Mouse (Mus musculus) megakaryocyte, embryonic 14.5 days (primary cell): ENCODE measurements around the gene Pld5. TPM values are rescaled to one million over a fixed set of nuclear protein-coding genes. Genes with fewer than 3 reads are reported as not detected.
"Not testable (repeated sequence)": the region's sequence is repeated elsewhere in the genome, so short reads cannot be mapped to it uniquely, and the experiment has no call there.

Experiments
- H3K27me3 ChIP-seq: replicated peaks from 2 replicates; pipeline ENCODE3; 2012; ENCODE audit warnings: inconsistent platforms
- H3K36me3 ChIP-seq: replicated peaks from 2 replicates; pipeline ENCODE3; 2012; ENCODE audit warnings: low read length, inconsistent platforms, mixed read lengths
- H3K4me1 ChIP-seq: 2 replicates; pipeline ENCODE4 v1.6.1; 2012; ENCODE audit warnings: inconsistent platforms
- H3K4me3 ChIP-seq: replicated peaks from 2 replicates; pipeline ENCODE3; 2012; ENCODE audit warnings: moderate library complexity, mild to moderate bottlenecking, inconsistent platforms
- H3K9me3 ChIP-seq: 2 replicates; pipeline ENCODE4 v1.6.1; 2012; ENCODE audit warnings: inconsistent platforms
- FLI1 ChIP-seq: IDR thresholded peaks from 2 replicates; pipeline ENCODE4 v1.6.1; 2012; ENCODE audit warnings: low read length, inconsistent platforms, mixed read lengths
- GATA1 ChIP-seq: IDR thresholded peaks from 3 replicates; pipeline ENCODE4 v1.6.1; 2012; ENCODE audit warnings: mixed read lengths, low read length, inconsistent platforms, borderline replicate concordance
- polyA plus RNA-seq: library from polyadenylated mRNA; stranded (reverse); fragments of >175 nt; gene quantifications from 2 replicates; pipeline ENCODE4 v1.2.3, GENCODE M21; 2012; ENCODE audit warnings: low replicate concordance; ENCODE audit not compliant: insufficient read depth

The Pld5 gene
- polyA plus RNA-seq, 1 experiment: not detected

- H3K4me3 ChIP-seq: no peak overlapping the region
- no peak for TF ChIP-seq GATA1
- TF ChIP-seq FLI1: no peak
- no peaks in the 10 kb centered on the region for H3K36me3 ChIP-seq
- H3K9me3 ChIP-seq: peaks cover 12% of the 10 kb centered on the region
- H3K27me3 ChIP-seq: no peaks in the 10 kb centered on the region
- H3K4me1 ChIP-seq: no peaks in the 10 kb centered on the region
Measured at GRCm38 (mm10) chr1:175988448-175988847, 286.7 kb downstream of the Pld5 start.

- H3K36me3 ChIP-seq, H3K4me1 ChIP-seq, H3K27me3 ChIP-seq, H3K4me3 ChIP-seq: not testable (repeated sequence)
- peaks cover 30% of the 10 kb centered on the region for H3K9me3 ChIP-seq
Measured at GRCm38 (mm10) chr1:175979014-175979413, 296.1 kb downstream of the Pld5 start, which contains the start of gene Rbm8a2. TSS of gene Rbm8a2 (minus strand) at chr1:175979114.

- H3K4me3 ChIP-seq: no peak overlapping the region
- H3K36me3 ChIP-seq: no peaks in the 10 kb centered on the region
- no peak for TF ChIP-seq FLI1
- no peak for TF ChIP-seq GATA1
- no peaks in the 10 kb centered on the region for H3K27me3 ChIP-seq
- peaks cover 22% of the 10 kb centered on the region for H3K9me3 ChIP-seq
- H3K4me1 ChIP-seq: no peaks in the 10 kb centered on the region
Measured at GRCm38 (mm10) chr1:175970710-175971109, 304.4 kb downstream of the Pld5 start.

- H3K27me3 ChIP-seq: no peaks in the 10 kb centered on the region
- no peaks in the 10 kb centered on the region for H3K4me1 ChIP-seq
- peaks cover 6% of the 10 kb centered on the region for H3K9me3 ChIP-seq
- no peak overlapping the region for H3K4me3 ChIP-seq
- TF ChIP-seq FLI1: no peak
- no peak for TF ChIP-seq GATA1
- H3K36me3 ChIP-seq: no peaks in the 10 kb centered on the region
Measured at GRCm38 (mm10) chr1:175967004-175967745, 307.9 kb downstream of the Pld5 start.

GRCm38 (mm10) chr1:175961786-175962185 lies 313.3 kb downstream of the Pld5 start:
- no peaks in the 10 kb centered on the region; the same call in 1 of the 2 replicates for H3K9me3 ChIP-seq
- H3K4me1 ChIP-seq: no peaks in the 10 kb centered on the region
- H3K36me3 ChIP-seq: no peaks in the 10 kb centered on the region
- no peaks in the 10 kb centered on the region for H3K27me3 ChIP-seq
- TF ChIP-seq GATA1 (no peak), FLI1 (no peak)
- H3K4me3 ChIP-seq: no peak overlapping the region

GRCm38 (mm10) chr1:175950851-175951250 lies 324.3 kb downstream of the Pld5 start:
- Histone ChIP-seq H3K9me3 (peaks cover 7% of the 10 kb centered on the region), H3K4me1 (no peaks in the 10 kb centered on the region), H3K36me3 (no peaks in the 10 kb centered on the region), H3K27me3 (no peaks in the 10 kb centered on the region), H3K4me3 (no peak overlapping the region)
- no peak for TF ChIP-seq GATA1
- no peak for TF ChIP-seq FLI1

- Histone ChIP-seq H3K9me3 (peaks cover 7% of the 10 kb centered on the region), H3K4me1 (no peaks in the 10 kb centered on the region), H3K36me3 (no peaks in the 10 kb centered on the region), H3K27me3 (no peaks in the 10 kb centered on the region), H3K4me3 (no peak overlapping the region)
- no peak for TF ChIP-seq FLI1
- TF ChIP-seq GATA1: no peak
Measured at GRCm38 (mm10) chr1:175950421-175950820, 324.7 kb downstream of the Pld5 start.

- H3K27me3 ChIP-seq: no peaks in the 10 kb centered on the region
- TF ChIP-seq FLI1 (no peak), GATA1 (no peak)
- H3K36me3 ChIP-seq: no peaks in the 10 kb centered on the region
- H3K4me3 ChIP-seq: no peak overlapping the region
- H3K4me1 ChIP-seq: no peaks in the 10 kb centered on the region
- peaks cover 3% of the 10 kb centered on the region for H3K9me3 ChIP-seq
Measured at GRCm38 (mm10) chr1:175946718-175947315, 328.3 kb downstream of the Pld5 start.

- H3K36me3 ChIP-seq: no peaks in the 10 kb centered on the region
- H3K4me3 ChIP-seq: no peak overlapping the region
- peaks cover 3% of the 10 kb centered on the region for H3K9me3 ChIP-seq
- H3K27me3 ChIP-seq: no peaks in the 10 kb centered on the region
- no peaks in the 10 kb centered on the region for H3K4me1 ChIP-seq
- no peak for TF ChIP-seq GATA1
- no peak for TF ChIP-seq FLI1
Measured at GRCm38 (mm10) chr1:175943168-175943567, 331.9 kb downstream of the Pld5 start.

GRCm38 (mm10) chr1:175938731-175939130 lies 336.4 kb downstream of the Pld5 start:
- H3K36me3 ChIP-seq: no peaks in the 10 kb centered on the region
- no peaks in the 10 kb centered on the region for H3K9me3 ChIP-seq
- peaks cover 6% of the 10 kb centered on the region for H3K4me1 ChIP-seq
- TF ChIP-seq FLI1 (no peak), GATA1 (no peak)
- H3K4me3 ChIP-seq: no peak overlapping the region
- no peaks in the 10 kb centered on the region for H3K27me3 ChIP-seq
